ENCODE assay signal across 28 mouse cellular contexts in genomic region chr3:84287256-84287655, GRCm38 (mm10). TPM values are rescaled to one million over a fixed set of nuclear protein-coding genes. Genes with fewer than 3 reads are reported as not detected.
DNase-seq lines count a peak whose midpoint lies in the region; ATAC-seq lines count a peak whose summit lies in the region.
"Had no signal": no experiment of that assay in that cellular context is flagged by ENCODE, and none has a peak within 500 bp of the region (broad histone marks: within the 10 kb centered on the region; RNA-seq: fewer than 3 reads in every experiment).

No protein-coding gene starts in this region.

- no peak overlapping the region for H3K4me3 ChIP-seq in kidney, embryonic 14.5 days (ENCODE audit: low read length)
- H3K4me3 ChIP-seq: embryonic facial prominence, embryonic 10.5 days; embryonic facial prominence, embryonic 13.5 days; erythroblast, embryonic 14.5 days; forebrain, embryonic 12.5 days; forebrain, embryonic 15.5 days; heart, adult 2 months; heart, embryonic 10.5 days; heart, embryonic 13.5 days had no signal

- no peaks in the 10 kb centered on the region for H3K27me3 ChIP-seq in kidney, embryonic 14.5 days (ENCODE audit: control insufficient read depth, insufficient read depth, low read length)
- H3K27me3 ChIP-seq: embryonic facial prominence, embryonic 13.5 days; forebrain, embryonic 15.5 days; Patski had no signal

- no peak overlapping the region for H3K9ac ChIP-seq in kidney, embryonic 14.5 days (ENCODE audit: low read depth, low read length)
- H3K9ac ChIP-seq: embryonic facial prominence, embryonic 13.5 days; forebrain, embryonic 12.5 days; forebrain, embryonic 15.5 days; heart, embryonic 13.5 days; hindbrain, embryonic 14.5 days had no signal

- DNase-seq in kidney, adult 18-20 months, result peak; percentile 48
- DNase-seq in NIH3T3 (ENCODE audit: low read depth), result peak; percentile 49
- DNase-seq in kidney, adult 9 months, result peak; percentile 72
- DNase-seq in kidney, postnatal 25 days, result peak; percentile 78 to 83
- no peak for DNase-seq in layer of hippocampus, adult 9-10 months (ENCODE audit: low spot score)
- DNase-seq in cerebellum, adult 11 months, result no peak
- DNase-seq: adrenal gland, postnatal 10 days; cerebellum, adult 11-12 months; cerebellum, adult 8-10 months; cerebellum, postnatal 10 days; cerebellum, postnatal 36 days; embryo, embryonic 11 days; gastrocnemius, postnatal 10 days; gastrocnemius, postnatal 36 days; heart, adult 2 months; heart, postnatal 14 days; heart, postnatal 4 days had no signal

- H3K4me1 ChIP-seq in kidney, embryonic 14.5 days (ENCODE audit: control insufficient read depth, insufficient read depth, low read length), result peaks cover 14% of the 10 kb centered on the region; the same call in 1 of the 2 replicates

- no peaks in the 10 kb centered on the region for H3K9me3 ChIP-seq in kidney, embryonic 14.5 days (ENCODE audit: control insufficient read depth, low read length)
- H3K9me3 ChIP-seq: embryonic facial prominence, embryonic 10.5 days; embryonic facial prominence, embryonic 13.5 days; forebrain, embryonic 12.5 days; forebrain, embryonic 15.5 days; heart, embryonic 10.5 days; heart, embryonic 13.5 days had no signal

- no peak overlapping the region for H3K27ac ChIP-seq in kidney, embryonic 14.5 days (ENCODE audit: low read depth, low read length)
- H3K27ac ChIP-seq: embryonic facial prominence, embryonic 10.5 days; embryonic facial prominence, embryonic 13.5 days; forebrain, embryonic 12.5 days; forebrain, embryonic 15.5 days; heart, adult 2 months; heart, embryonic 10.5 days; heart, embryonic 13.5 days; hindbrain, embryonic 14.5 days had no signal

- no peak overlapping the region for H3K4me2 ChIP-seq in kidney, embryonic 14.5 days (replicated peaks; ENCODE audit: low read depth, low read length)
- H3K4me2 ChIP-seq: embryonic facial prominence, embryonic 13.5 days; forebrain, embryonic 12.5 days; forebrain, embryonic 15.5 days; heart, embryonic 13.5 days; hindbrain, embryonic 14.5 days had no signal

- ATAC-seq in kidney, embryonic 14.5 days (ENCODE audit: low FRiP score, low TSS enrichment), result no peak
- ATAC-seq in frontal cortex, adult (ENCODE audit: low TSS enrichment), result no peak
- ATAC-seq: forebrain, embryonic 15.5 days; Patski had no signal

- WGBS in kidney, embryonic 14.5 days, result 69% methylated on average over 3 of the region's 3 CpGs

- no peaks in the 10 kb centered on the region for H3K36me3 ChIP-seq in kidney, embryonic 14.5 days (ENCODE audit: control insufficient read depth, insufficient read depth, low read length)
- H3K36me3 ChIP-seq: embryonic facial prominence, embryonic 10.5 days; embryonic facial prominence, embryonic 13.5 days; forebrain, embryonic 12.5 days; heart, embryonic 10.5 days; heart, embryonic 13.5 days had no signal

RNA-seq across cellular contexts. Expression of gene Trim2, which starts 19.4 kb away (rescaled TPM):
- 21.6 and 32.6 TPM in 2 replicates for polyA plus RNA-seq in kidney, embryonic 14.5 days (2014; fragmentation: Nextera tagmentation; extraction: Ambion mirVana)

Comparison
In these comparisons a context has a peak if more than half of its experiments do, and no peak if none do; other contexts are left out.
1. DNase-seq: peak in kidney, adult 18-20 months (single experiment), NIH3T3 (single experiment), kidney, adult 9 months (single experiment) and kidney, postnatal 25 days (2 of 2); none in layer of hippocampus, adult 9-10 months (single experiment) and cerebellum, adult 11 months (single experiment).